Mouse (Mus musculus): ENCODE measurements around the gene Ring1.

GRCm38 (mm10) chr17:34033441-34033840, 9.0 kb upstream of the Ring1 start:
- TF ChIP-seq CTCF (IDR thresholded peaks at IDR 0.05), result no peak
- TF ChIP-seq EP300 (IDR thresholded peaks at IDR 0.05), result no peak

Data from lung, postnatal 0 days (tissue).